Mouse (Mus musculus) liver, embryonic 11.5 days (tissue): ENCODE measurements around the gene Coa4. TPM values are rescaled to one million over a fixed set of nuclear protein-coding genes. Genes with fewer than 3 reads are reported as not detected.

Experiments used
- ATAC-seq: fragments of 200-750 bp; cut with Nextera tagmentation; replicated peaks from 2 replicates; pipeline ENCODE4 v1.8.0; 2017; ENCODE audit warnings: moderate number of reproducible peaks, mild to moderate bottlenecking, moderate TSS enrichment, moderate library complexity; ENCODE audit not compliant: low FRiP score
- DNase-seq: peaks from one replicate; pipeline ENCODE4 v3.0.0-alpha.2; 2017; ENCODE audit warnings: low spot score
- H3K27ac ChIP-seq: fragments of 300-500 bp; sonication (generic); 2 replicates; pipeline ENCODE4 v1.5.1; 2014; ENCODE audit warnings: mild to moderate bottlenecking, low read depth, low read length, control low read depth
- H3K27me3 ChIP-seq: fragments of 300-500 bp; sonication (generic); replicated peaks from 2 replicates; pipeline ENCODE4 v1.6.1; 2014; ENCODE audit warnings: low read length, mixed read lengths; ENCODE audit not compliant: control insufficient read depth, insufficient read depth
- H3K36me3 ChIP-seq: fragments of 300-500 bp; sonication (generic); 2 replicates; pipeline ENCODE4 v1.6.1; 2014; ENCODE audit warnings: mild to moderate bottlenecking, low read length, moderate library complexity, mixed read lengths; ENCODE audit not compliant: control insufficient read depth, insufficient read depth
- H3K4me1 ChIP-seq: fragments of 300-500 bp; sonication (generic); replicated peaks from 2 replicates; pipeline ENCODE4 v1.6.1; 2014; ENCODE audit warnings: low read length, mixed read lengths; ENCODE audit not compliant: control insufficient read depth, insufficient read depth
- H3K4me2 ChIP-seq: fragments of 300-500 bp; sonication (generic); 2 replicates; pipeline ENCODE4 v1.6.1; 2014; ENCODE audit warnings: mild to moderate bottlenecking, control low read depth, moderate library complexity
- H3K4me3 ChIP-seq: fragments of 300-500 bp; sonication (generic); 2 replicates; pipeline ENCODE4 v1.5.1; 2014; ENCODE audit warnings: low read depth, low read length, control low read depth
- H3K9ac ChIP-seq: fragments of 300-500 bp; sonication (generic); 2 replicates; pipeline ENCODE4 v1.6.1; 2014; ENCODE audit warnings: low read depth, low read length, control low read depth
- H3K9me3 ChIP-seq: fragments of 300-500 bp; sonication (generic); 2 replicates; pipeline ENCODE4 v1.6.1; 2016; ENCODE audit warnings: low read length, inconsistent platforms, mixed read lengths; ENCODE audit not compliant: control insufficient read depth
- whole genome bisulfite sequencing: fragments of 180-500 bp; shearing (Covaris S2); extraction: QIAGEN DNeasy Blood & Tissue Kit; methylation state at CpG from one replicate; pipeline ENCODE4 v1.1.7; 2014; 5-methylcytosine and 5-hydroxymethylcytosine counted together
- polyA plus RNA-seq: library from polyadenylated mRNA; unstranded; fragments of >200 nt; fragmentation: Nextera tagmentation; extraction: Ambion mirVana; gene quantifications from 2 replicates; pipeline ENCODE4 v1.2.1, GENCODE M21; 2014

Gene Coa4
- polyA plus RNA-seq, 1 experiment from 2014 or later, result 27.5 TPM

- H3K4me3 ChIP-seq, result peak overlapping the region; percentile 80
- 34% methylated on average over 8 of the region's 8 CpGs for WGBS
- H3K27ac ChIP-seq, result peak overlapping the region; percentile 83
- peak overlapping the region; percentile 90 for H3K4me2 ChIP-seq
- H3K9ac ChIP-seq, result peak overlapping the region; percentile 80
- H3K36me3 ChIP-seq, result peaks cover 40% of the 10 kb centered on the region
- H3K9me3 ChIP-seq, result no peaks in the 10 kb centered on the region
- DNase-seq (no peak), ATAC-seq (no peak)
- peaks cover 32% of the 10 kb centered on the region for H3K4me1 ChIP-seq
- no peaks in the 10 kb centered on the region for H3K27me3 ChIP-seq
Observed at GRCm38 (mm10) chr7:100495042-100495441, 41.8 kb upstream of the Coa4 start.

DNA sequence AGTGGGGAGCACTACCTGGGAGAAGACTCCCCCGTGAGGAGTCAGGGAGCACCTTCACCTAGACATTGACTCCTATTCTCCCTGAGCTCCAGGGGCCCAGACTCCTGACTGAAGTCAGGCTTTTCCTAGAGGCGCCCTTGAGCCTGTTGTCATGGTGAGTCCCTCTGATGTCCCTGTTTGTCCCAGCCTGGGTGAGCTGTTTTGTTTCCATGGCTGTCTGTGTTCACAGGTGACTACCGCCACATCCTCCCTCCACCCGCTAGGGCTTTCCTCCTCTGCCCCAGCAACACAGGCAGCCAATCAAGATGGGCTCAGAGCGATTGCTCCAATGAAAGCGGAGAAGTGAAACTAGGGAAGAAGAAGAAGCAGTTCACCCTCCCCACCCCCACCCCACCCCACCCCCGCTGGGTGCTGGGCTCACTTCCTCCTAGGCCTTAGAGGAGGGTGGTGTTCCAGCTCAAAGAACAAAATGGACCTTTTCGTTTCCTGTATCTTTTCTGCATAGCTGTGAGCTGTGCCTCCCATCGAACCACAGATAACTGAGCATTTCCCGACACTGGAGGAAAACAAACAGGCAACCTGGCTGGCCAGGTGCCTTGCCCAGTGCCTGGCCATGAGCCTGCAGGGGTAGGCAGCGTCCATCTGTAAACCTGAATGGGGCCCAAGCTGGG lies 41.2 kb upstream of the Coa4 start:
- DNase-seq, result no peak
- Histone ChIP-seq H3K9me3 (no peaks in the 10 kb centered on the region), H3K36me3 (peaks cover 40% of the 10 kb centered on the region), H3K4me1 (peaks cover 36% of the 10 kb centered on the region), H3K27ac (peak overlapping the region; percentile 83), H3K9ac (peak overlapping the region; percentile 80), H3K4me2 (peak overlapping the region; percentile 90), H3K4me3 (peak overlapping the region; percentile 80), H3K27me3 (no peaks in the 10 kb centered on the region)
- 28% methylated on average over 11 of the region's 11 CpGs for WGBS
- ATAC-seq, result peak; percentile 37; the same call in 1 of the 2 replicates

DNA sequence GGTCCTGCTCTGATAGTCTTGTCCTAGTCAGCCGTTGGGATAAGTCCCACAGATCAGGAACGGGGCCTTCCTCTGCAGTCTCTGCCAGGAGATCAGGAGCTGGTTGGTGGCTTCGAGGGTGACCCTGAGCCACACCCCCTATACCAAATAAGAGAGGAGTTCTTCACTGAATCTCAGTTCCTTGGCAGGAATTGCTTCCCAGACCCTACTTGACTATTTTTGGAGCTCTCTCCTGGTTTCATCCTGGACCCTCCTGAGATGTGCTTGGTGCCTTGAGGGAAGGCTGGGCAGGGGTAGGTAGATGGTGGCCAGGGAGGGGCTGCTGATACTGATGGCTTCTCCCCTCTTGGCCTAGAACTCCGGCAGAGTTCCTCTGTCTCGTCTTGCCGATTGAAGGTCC lies 40.5 kb upstream of the Coa4 start:
- H3K9me3 ChIP-seq, result no peaks in the 10 kb centered on the region
- H3K9ac ChIP-seq, result peak overlapping the region; percentile 80; the same call in 1 of the 2 replicates
- H3K36me3 ChIP-seq, result peaks cover 40% of the 10 kb centered on the region
- no peak for ATAC-seq
- H3K27ac ChIP-seq, result peak overlapping the region; percentile 15; the same call in 1 of the 2 replicates
- peak overlapping the region; percentile 80 for H3K4me3 ChIP-seq
- no peak for DNase-seq
- no peaks in the 10 kb centered on the region for H3K27me3 ChIP-seq
- WGBS, result 81% methylated on average over 6 of the region's 6 CpGs
- peaks cover 36% of the 10 kb centered on the region for H3K4me1 ChIP-seq
- peak overlapping the region; percentile 90 for H3K4me2 ChIP-seq

- H3K9me3 ChIP-seq, result no peaks in the 10 kb centered on the region
- no peaks in the 10 kb centered on the region for H3K27me3 ChIP-seq
- peak overlapping the region; percentile 90 for H3K4me2 ChIP-seq
- peaks cover 35% of the 10 kb centered on the region for H3K4me1 ChIP-seq
- DNase-seq, result no peak
- H3K9ac ChIP-seq, result no peak overlapping the region
- peak overlapping the region; percentile 15; the same call in 1 of the 2 replicates for H3K27ac ChIP-seq
- peak overlapping the region; percentile 80 for H3K4me3 ChIP-seq
- 97% methylated on average over 9 of the region's 9 CpGs for WGBS
- H3K36me3 ChIP-seq, result peaks cover 40% of the 10 kb centered on the region
- ATAC-seq, result no peak
Observed at GRCm38 (mm10) chr7:100496791-100497190, 40.1 kb upstream of the Coa4 start.

DNA sequence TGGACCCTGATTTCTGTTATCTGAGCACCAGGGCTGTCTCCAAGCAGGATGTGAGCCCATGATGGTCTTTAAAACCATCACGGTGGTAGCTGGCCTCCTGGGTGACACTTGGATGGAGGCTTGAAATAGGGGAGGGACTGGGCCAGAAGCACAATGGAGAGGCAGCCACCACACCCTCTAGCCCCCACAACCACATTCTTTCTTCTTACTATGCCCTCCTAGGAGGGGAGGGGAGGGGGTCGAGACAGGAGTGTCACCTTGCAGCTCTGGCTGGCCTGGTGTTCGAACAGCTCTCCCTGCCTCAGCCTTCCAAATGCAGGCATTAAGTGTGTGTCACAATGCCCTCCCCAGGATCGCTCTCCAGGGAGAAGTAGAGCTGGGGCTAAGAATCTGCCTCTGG lies 39.5 kb upstream of the Coa4 start:
- Histone ChIP-seq H3K9me3 (no peaks in the 10 kb centered on the region), H3K27ac (no peak overlapping the region), H3K4me1 (peaks cover 33% of the 10 kb centered on the region), H3K4me2 (no peak overlapping the region; the same call in 1 of the 2 replicates), H3K9ac (no peak overlapping the region), H3K4me3 (no peak overlapping the region), H3K36me3 (peaks cover 40% of the 10 kb centered on the region), H3K27me3 (no peaks in the 10 kb centered on the region)
- DNase-seq (no peak), ATAC-seq (no peak)
- WGBS, result 88% methylated on average over 4 of the region's 4 CpGs

GRCm38 (mm10) chr7:100497982-100498381 lies 38.9 kb upstream of the Coa4 start:
- H3K36me3 ChIP-seq, result peaks cover 40% of the 10 kb centered on the region
- ATAC-seq (no peak), DNase-seq (no peak)
- H3K9me3 ChIP-seq, result no peaks in the 10 kb centered on the region
- peaks cover 37% of the 10 kb centered on the region for H3K4me1 ChIP-seq
- WGBS, result 95% methylated on average over 13 of the region's 13 CpGs
- no peak overlapping the region for H3K4me2 ChIP-seq
- no peaks in the 10 kb centered on the region for H3K27me3 ChIP-seq
- no peak overlapping the region for H3K27ac ChIP-seq
- no peak overlapping the region for H3K4me3 ChIP-seq
- H3K9ac ChIP-seq, result no peak overlapping the region

DNA sequence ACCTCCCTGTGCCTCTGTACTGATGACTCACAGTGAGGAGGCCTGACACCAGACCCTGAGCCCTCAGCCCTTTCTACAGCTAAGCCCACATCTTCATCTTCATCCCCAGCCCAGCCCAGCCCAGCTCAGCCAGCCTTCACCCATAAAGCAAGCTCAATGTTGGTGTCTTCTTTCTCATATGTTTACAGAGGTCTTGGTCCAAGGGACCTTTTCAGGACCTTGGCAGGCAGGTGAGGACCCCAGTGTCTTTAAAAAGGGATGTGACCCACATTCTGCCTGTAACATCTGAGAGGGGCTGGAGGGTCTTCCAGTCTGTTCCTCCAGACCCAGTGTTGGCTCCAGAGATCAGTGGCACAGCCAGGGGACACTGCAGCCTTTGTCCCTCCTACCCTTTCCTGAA lies 37.4 kb upstream of the Coa4 start:
- no peak for DNase-seq
- ATAC-seq, result no peak
- no peaks in the 10 kb centered on the region for H3K9me3 ChIP-seq
- H3K4me3 ChIP-seq, result no peak overlapping the region
- H3K9ac ChIP-seq, result no peak overlapping the region; the same call in 1 of the 2 replicates
- no peak overlapping the region for H3K4me2 ChIP-seq
- H3K27ac ChIP-seq, result peak overlapping the region; percentile 57; the same call in 1 of the 2 replicates
- peaks cover 40% of the 10 kb centered on the region for H3K36me3 ChIP-seq
- peaks cover 38% of the 10 kb centered on the region for H3K4me1 ChIP-seq
- no peaks in the 10 kb centered on the region for H3K27me3 ChIP-seq

DNA sequence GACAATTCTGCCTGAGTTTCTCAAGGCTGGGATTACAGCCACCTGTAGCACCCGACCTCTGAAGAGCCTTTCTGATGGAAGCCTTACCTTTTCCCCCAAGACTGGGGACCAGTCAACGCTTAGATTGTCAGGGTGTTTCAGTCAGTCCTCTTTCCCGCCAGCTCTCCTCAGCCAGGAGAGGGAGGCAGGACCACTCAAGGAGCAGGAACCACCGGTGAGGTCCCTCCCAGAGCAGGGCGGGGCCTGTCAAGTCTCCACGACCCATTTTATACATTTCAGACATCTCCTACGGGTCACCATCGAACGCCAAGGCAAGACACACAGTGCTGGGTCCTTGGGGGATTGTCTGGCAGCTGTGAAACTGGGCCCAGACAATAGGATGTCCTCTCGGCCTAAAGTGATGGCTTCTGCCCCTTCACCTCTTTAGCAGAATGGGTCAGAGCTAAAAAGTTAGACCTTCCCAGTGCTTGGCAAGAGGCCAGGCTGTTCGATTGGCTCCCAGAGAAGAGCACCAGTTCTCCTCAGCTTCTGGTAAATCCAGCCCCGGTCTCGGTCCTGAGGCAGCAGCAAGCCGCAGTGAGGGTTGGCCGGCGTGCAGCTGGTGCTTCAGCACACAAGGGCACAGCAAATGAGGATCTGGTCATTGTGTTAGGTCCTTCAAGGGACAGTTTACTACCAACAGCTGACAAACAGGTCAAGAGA lies 36.4 kb upstream of the Coa4 start:
- WGBS, result 76% methylated on average over 16 of the region's 16 CpGs
- Histone ChIP-seq H3K36me3 (peaks cover 40% of the 10 kb centered on the region), H3K9me3 (no peaks in the 10 kb centered on the region), H3K4me2 (no peak overlapping the region), H3K27ac (peak overlapping the region; percentile 57), H3K4me3 (no peak overlapping the region), H3K4me1 (peaks cover 30% of the 10 kb centered on the region), H3K9ac (no peak overlapping the region), H3K27me3 (no peaks in the 10 kb centered on the region)
- ATAC-seq, result peak; percentile 7; the same call in 1 of the 2 replicates
- no peak for DNase-seq
